Mouse (Mus musculus) retina, postnatal 1 day (tissue): ENCODE measurements around the gene Gna11.

Experiments used
- DNase-seq: peaks from one replicate; pipeline ENCODE4 v3.0.0-alpha.2; 2012

Gene Gna11

GRCm38 (mm10) chr10:81499250-81499901, 45.6 kb downstream of the Gna11 start:
- no peak for DNase-seq

- DNase-seq, result no peak
These were observed 46.4 kb downstream of the Gna11 start for GRCm38 (mm10) chr10:81498316-81499249.

GRCm38 (mm10) chr10:81497401-81498270, 47.4 kb downstream of the Gna11 start:
- no peak for DNase-seq

GRCm38 (mm10) chr10:81496969-81497368, 48.0 kb downstream of the Gna11 start:
- DNase-seq, result no peak

- DNase-seq, result peak; percentile 99
These were observed 48.6 kb downstream of the Gna11 start, which contains the start of gene Ncln for GRCm38 (mm10) chr10:81496264-81496901. Gene Ncln, minus strand, starts transcription at chr10:81496392.

GRCm38 (mm10) chr10:81495616-81496263, 49.2 kb downstream of the Gna11 start:
- no peak for DNase-seq

- no peak for DNase-seq
These were observed 49.8 kb downstream of the Gna11 start for GRCm38 (mm10) chr10:81495151-81495550.

- DNase-seq, result no peak
These were observed 50.5 kb downstream of the Gna11 start for GRCm38 (mm10) chr10:81494260-81495041.

- no peak for DNase-seq
These were observed 51.3 kb downstream of the Gna11 start for GRCm38 (mm10) chr10:81493601-81494220.

- DNase-seq, result no peak
These were observed 52.3 kb downstream of the Gna11 start for GRCm38 (mm10) chr10:81492606-81493240.

- no peak for DNase-seq
These were observed 54.0 kb downstream of the Gna11 start for GRCm38 (mm10) chr10:81491018-81491417.

- no peak for DNase-seq
These were observed 55.0 kb downstream of the Gna11 start for GRCm38 (mm10) chr10:81489941-81490340.

- no peak for DNase-seq
These were observed 56.9 kb downstream of the Gna11 start for GRCm38 (mm10) chr10:81488081-81488480.

- no peak for DNase-seq
These were observed 58.5 kb downstream of the Gna11 start for GRCm38 (mm10) chr10:81486496-81486895.

GRCm38 (mm10) chr10:81485479-81486018, 59.4 kb downstream of the Gna11 start:
- no peak for DNase-seq

GRCm38 (mm10) chr10:81485060-81485449, 59.9 kb downstream of the Gna11 start:
- peak; percentile 36 for DNase-seq

- DNase-seq, result peak; percentile 22
These were observed 60.4 kb downstream of the Gna11 start for GRCm38 (mm10) chr10:81484441-81485059.

GRCm38 (mm10) chr10:81483983-81484382, 61.0 kb downstream of the Gna11 start:
- DNase-seq, result peak; percentile 68

- peak; percentile 75 for DNase-seq
These were observed 62.5 kb downstream of the Gna11 start, which contains the start of gene Celf5 for GRCm38 (mm10) chr10:81482533-81482889. Gene Celf5, minus strand, starts transcription at chr10:81482709.
